10 mouse cellular contexts compared by ENCODE assay signal in genomic region chr12:4679971-4680370, GRCm38 (mm10). TPM values are rescaled to one million over a fixed set of nuclear protein-coding genes. Genes with fewer than 3 reads are reported as not detected.
A peak's percentile ranks its signal among the peaks of the same experiment; 100 is the strongest.
DNase-seq lines count a peak whose midpoint lies in the region; ATAC-seq and TF ChIP-seq lines count a peak whose summit lies in the region.
"Had no signal": no experiment of that assay in that cellular context is flagged by ENCODE, and none has a peak within 500 bp of the region (broad histone marks: within the 10 kb centered on the region; RNA-seq: fewer than 3 reads in every experiment).

No protein-coding gene starts in this region.

- no peaks in the 10 kb centered on the region for H3K4me1 ChIP-seq in kidney, postnatal 0 days (replicated peaks; ENCODE audit: insufficient read depth, low read length)
- H3K4me1 ChIP-seq in olfactory bulb, adult 2 months (ENCODE audit: control insufficient read depth, insufficient read depth, low read length) = peaks cover 4% of the 10 kb centered on the region
- no peaks in the 10 kb centered on the region for H3K4me1 ChIP-seq in hindbrain, embryonic 12.5 days
- peaks cover 4% of the 10 kb centered on the region for H3K4me1 ChIP-seq in forebrain, embryonic 16.5 days (replicated peaks; ENCODE audit: control insufficient read depth, insufficient read depth, low read length)
- H3K4me1 ChIP-seq: limb, embryonic 13.5 days had no signal

- TF ChIP-seq CTCF in kidney, postnatal 0 days (IDR thresholded peaks at IDR 0.05; ENCODE audit: low read depth) = no peak
- no peak for TF ChIP-seq CTCF in olfactory bulb, adult 2 months (IDR thresholded peaks at IDR 0.05; ENCODE audit: insufficient read depth, low read depth, low read length)

- DNase-seq in kidney, postnatal 0 days (ENCODE audit: low spot score) = peak; percentile 14
- no peak for DNase-seq in kidney, adult 11 months
- DNase-seq in layer of hippocampus, postnatal 14 days (ENCODE audit: low spot score in 2 of 2) = peak; percentile 29 to 65
- no peak for DNase-seq in adipocyte (ENCODE audit: low spot score)
- DNase-seq: gastrocnemius, adult 2 months had no signal

- H3K9me3 ChIP-seq in kidney, postnatal 0 days (replicated peaks; ENCODE audit: low read length) = no peaks in the 10 kb centered on the region
- H3K9me3 ChIP-seq in hindbrain, embryonic 12.5 days (replicated peaks) = no peaks in the 10 kb centered on the region
- no peaks in the 10 kb centered on the region for H3K9me3 ChIP-seq in forebrain, embryonic 16.5 days (ENCODE audit: control insufficient read depth, low read length)
- H3K9me3 ChIP-seq: limb, embryonic 13.5 days had no signal

- WGBS in kidney, postnatal 0 days = 72% methylated on average over 4 of the region's 4 CpGs
- 33% methylated on average over 4 of the region's 4 CpGs for WGBS in olfactory bulb, adult 2 months
- WGBS in hindbrain, embryonic 12.5 days = 80% methylated on average over 4 of the region's 4 CpGs
- 83% methylated on average over 4 of the region's 4 CpGs for WGBS in forebrain, embryonic 16.5 days

- ATAC-seq in kidney, postnatal 0 days (replicated peaks; ENCODE audit: low FRiP score, low read depth) = no peak; the same call in 1 of the 2 replicates
- ATAC-seq in erythroblast, adult 5-6 weeks (replicated peaks; ENCODE audit: low FRiP score, poor library complexity, severe bottlenecking) = peak; percentile 93
- no peak for ATAC-seq in hindbrain, embryonic 12.5 days (ENCODE audit: low FRiP score)
- no peak for ATAC-seq in forebrain, embryonic 16.5 days

- no peak for TF ChIP-seq POLR2A in olfactory bulb, adult 2 months (IDR thresholded peaks at IDR 0.05; ENCODE audit: insufficient read depth, low read depth, low read length)

- no peak overlapping the region for H3K4me3 ChIP-seq in kidney, postnatal 0 days (replicated peaks; ENCODE audit: low read depth, low read length)
- no peak overlapping the region for H3K4me3 ChIP-seq in olfactory bulb, adult 2 months (ENCODE audit: insufficient read depth, low read depth, low read length)
- no peak overlapping the region for H3K4me3 ChIP-seq in hindbrain, embryonic 12.5 days
- H3K4me3 ChIP-seq in forebrain, embryonic 16.5 days (replicated peaks; ENCODE audit: low read length) = no peak overlapping the region
- H3K4me3 ChIP-seq: gastrocnemius, adult 2 months; limb, embryonic 13.5 days had no signal

- H3K27me3 ChIP-seq in kidney, postnatal 0 days (ENCODE audit: insufficient read depth, low read length) = no peaks in the 10 kb centered on the region
- no peaks in the 10 kb centered on the region for H3K27me3 ChIP-seq in hindbrain, embryonic 12.5 days
- no peaks in the 10 kb centered on the region for H3K27me3 ChIP-seq in forebrain, embryonic 16.5 days (replicated peaks; ENCODE audit: control insufficient read depth, insufficient read depth, low read length)
- H3K27me3 ChIP-seq: limb, embryonic 13.5 days had no signal

- H3K27ac ChIP-seq in kidney, postnatal 0 days = no peak overlapping the region
- peak overlapping the region; percentile 7; the same call in 1 of the 2 replicates for H3K27ac ChIP-seq in olfactory bulb, adult 2 months (ENCODE audit: insufficient read depth, low read depth, low read length)
- no peak overlapping the region for H3K27ac ChIP-seq in hindbrain, embryonic 12.5 days
- no peak overlapping the region for H3K27ac ChIP-seq in forebrain, embryonic 16.5 days (ENCODE audit: low read length)
- H3K27ac ChIP-seq: gastrocnemius, adult 2 months; limb, embryonic 13.5 days had no signal

- H3K4me2 ChIP-seq in kidney, postnatal 0 days (ENCODE audit: low read length) = no peak overlapping the region
- no peak overlapping the region for H3K4me2 ChIP-seq in hindbrain, embryonic 12.5 days (replicated peaks)
- H3K4me2 ChIP-seq in forebrain, embryonic 16.5 days (ENCODE audit: low read length) = no peak overlapping the region
- H3K4me2 ChIP-seq: limb, embryonic 13.5 days had no signal

- H3K9ac ChIP-seq in kidney, postnatal 0 days (ENCODE audit: low read depth, low read length) = no peak overlapping the region
- H3K9ac ChIP-seq in hindbrain, embryonic 12.5 days = no peak overlapping the region
- H3K9ac ChIP-seq in forebrain, embryonic 16.5 days (replicated peaks; ENCODE audit: low read depth, low read length) = no peak overlapping the region
- H3K9ac ChIP-seq: limb, embryonic 13.5 days had no signal

- H3K36me3 ChIP-seq in kidney, postnatal 0 days (ENCODE audit: insufficient read depth, low read length) = peaks cover 15% of the 10 kb centered on the region
- 0 out of 2 replicates have a peak, but pooled peaks cover 3% of the 10 kb centered on the region for H3K36me3 ChIP-seq in hindbrain, embryonic 12.5 days
- H3K36me3 ChIP-seq in forebrain, embryonic 16.5 days (ENCODE audit: control insufficient read depth, insufficient read depth) = no peaks in the 10 kb centered on the region; the same call in 1 of the 2 replicates

RNA-seq across cellular contexts. Expression of gene Fam228a, which starts 58.3 kb away (rescaled TPM):
- 0.12 and 0.18 TPM in 2 replicates for polyA plus RNA-seq in kidney, postnatal 0 days (2015; fragmentation: Nextera tagmentation; extraction: Ambion mirVana)
- not detected in 2 replicates for total RNA-seq in erythroblast, adult 5-6 weeks (2015; ENCODE audit: low replicate concordance)
- 1.7 TPM in 1 of 2 replicates, not detected in the other for total RNA-seq in erythroblast, adult 5-6 weeks (2017; ENCODE audit: low replicate concordance)
- 1 to 10 TPM; 2.3 to 3.1 TPM for total RNA-seq in layer of hippocampus, postnatal 14 days (2021)
- polyA plus RNA-seq in olfactory bulb, adult 2 months (2012; ENCODE audit: insufficient read depth, insufficient read length, low replicate concordance, missing spikeins) = not detected in 2 replicates
- 0.33 and 0.35 TPM in 2 replicates for polyA plus RNA-seq in hindbrain, embryonic 12.5 days (2016; fragmentation: Nextera tagmentation; extraction: Ambion mirVana)
- polyA plus RNA-seq in forebrain, embryonic 16.5 days (2015; fragmentation: Nextera tagmentation; extraction: Ambion mirVana) = 0.73 and 1.0 TPM in 2 replicates

Comparison
In these comparisons a context has a peak if more than half of its experiments do, and no peak if none do; other contexts are left out.
1. DNase-seq: peak in kidney, postnatal 0 days (single experiment) and layer of hippocampus, postnatal 14 days (2 of 2); none in kidney, adult 11 months (single experiment) and adipocyte (single experiment).